Mouse (Mus musculus): ENCODE measurements around the gene Yars2. TPM values are rescaled to one million over a fixed set of nuclear protein-coding genes. Genes with fewer than 3 reads are reported as not detected.
A peak's percentile ranks its signal among the peaks of the same experiment; 100 is the strongest.
"Not testable (repeated sequence)": the region's sequence is repeated elsewhere in the genome, so short reads cannot be mapped to it uniquely, and the experiment has no call there.

The Yars2 gene
- polyA plus RNA-seq, 1 experiment from 2014 or later = 28.8 TPM

DNA sequence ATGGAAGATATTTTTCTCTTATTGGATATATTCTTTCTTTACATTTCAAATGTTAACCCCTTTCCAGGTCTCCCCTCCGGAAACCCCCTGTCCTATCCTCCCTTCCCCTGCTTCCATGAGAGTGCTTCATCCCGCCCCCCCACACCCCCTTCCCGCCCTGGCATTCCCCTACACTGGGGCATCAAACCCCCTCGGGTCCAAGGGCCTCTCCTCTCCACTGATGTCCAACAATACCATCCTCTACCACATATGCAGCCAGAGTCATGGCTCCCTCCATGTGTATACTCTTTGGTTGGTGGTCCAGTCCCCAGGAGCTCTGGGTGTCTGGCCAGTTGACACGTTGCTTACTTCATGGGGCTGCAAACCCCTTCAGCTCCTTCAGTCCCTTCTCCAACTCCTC, 8.6 kb downstream of the Yars2 start:
- peaks cover 75% of the 10 kb centered on the region for H3K36me3 ChIP-seq (ENCODE audit: poor library complexity, severe bottlenecking)
- no peak overlapping the region for H3K27ac ChIP-seq
- no peak for ATAC-seq
- H3K9ac ChIP-seq = no peak overlapping the region
- H3K4me2 ChIP-seq = no peak overlapping the region
- WGBS = 86% methylated on average over 5 of the region's 5 CpGs
- H3K4me1 ChIP-seq = no peaks in the 10 kb centered on the region
- no peaks in the 10 kb centered on the region for H3K27me3 ChIP-seq
- no peak overlapping the region for H3K4me3 ChIP-seq
- H3K9me3 ChIP-seq (replicated peaks) = no peaks in the 10 kb centered on the region

DNA sequence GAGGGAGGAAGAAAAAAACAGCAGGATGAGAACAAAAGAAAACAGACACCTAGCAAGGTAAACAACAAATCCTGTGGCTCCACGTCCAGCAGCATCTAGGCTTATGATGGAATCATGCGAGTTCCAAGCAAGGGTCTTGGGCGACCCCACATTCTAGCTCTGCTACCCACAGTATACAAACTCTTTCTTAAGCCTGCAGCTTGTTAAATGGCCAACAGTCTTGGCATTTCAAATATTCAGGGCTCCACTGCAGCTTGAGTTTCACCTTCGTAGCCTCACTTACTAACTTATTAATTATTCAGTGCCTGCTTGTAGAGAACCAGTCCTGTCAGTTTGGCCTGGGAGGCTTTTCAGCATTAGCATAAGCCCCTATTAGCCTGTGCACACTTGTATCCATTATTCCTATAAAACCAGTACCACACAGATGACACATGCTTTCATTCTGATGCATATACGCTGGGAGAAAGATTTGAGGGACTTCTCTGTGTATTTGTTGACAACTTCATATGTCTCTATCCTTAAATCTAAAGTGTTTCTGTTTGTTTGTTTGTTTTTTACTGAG, 23.1 kb downstream of the Yars2 start:
- no peak for ATAC-seq
- Histone ChIP-seq H3K4me3 (no peak overlapping the region), H3K4me2 (no peak overlapping the region), H3K36me3 (ENCODE audit: poor library complexity, severe bottlenecking) (peaks cover 49% of the 10 kb centered on the region), H3K27ac (no peak overlapping the region), H3K27me3 (no peaks in the 10 kb centered on the region), H3K9me3 (replicated peaks) (no peaks in the 10 kb centered on the region), H3K9ac (no peak overlapping the region), H3K4me1 (no peaks in the 10 kb centered on the region)
- WGBS = 58% methylated on average over 5 of the region's 5 CpGs

DNA sequence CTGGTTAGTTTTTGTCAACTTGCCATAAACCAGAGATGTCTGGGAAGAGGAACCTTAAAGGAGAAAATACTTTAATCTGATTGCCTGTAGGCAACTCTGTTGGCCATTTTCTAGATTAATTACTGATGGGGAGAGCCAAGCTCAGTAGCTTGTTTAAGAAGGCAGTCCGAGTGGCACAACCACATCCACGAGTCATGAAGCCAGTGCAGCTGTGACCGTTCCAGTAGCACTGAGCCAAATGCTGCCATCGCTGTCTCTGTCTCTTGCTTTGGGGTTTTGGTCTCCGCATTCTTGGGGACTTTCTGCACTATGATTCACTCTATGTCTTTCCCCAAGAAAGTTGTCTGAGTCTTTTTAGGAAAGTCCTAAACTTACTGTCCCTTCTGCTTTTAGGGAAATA, 43.7 kb downstream of the Yars2 start:
- peaks cover 16% of the 10 kb centered on the region; the same call in 1 of the 2 replicates for H3K36me3 ChIP-seq (ENCODE audit: poor library complexity, severe bottlenecking)
- no peaks in the 10 kb centered on the region for H3K27me3 ChIP-seq
- no peak overlapping the region for H3K9ac ChIP-seq
- H3K4me3 ChIP-seq = no peak overlapping the region
- H3K27ac ChIP-seq = no peak overlapping the region
- H3K4me1 ChIP-seq = no peaks in the 10 kb centered on the region
- no peak for ATAC-seq
- WGBS = 94% methylated on average over 5 of the region's 5 CpGs
- no peak overlapping the region for H3K4me2 ChIP-seq
- H3K9me3 ChIP-seq (replicated peaks) = 0 out of 2 replicates have a peak, but pooled peaks cover 1% of the 10 kb centered on the region

DNA sequence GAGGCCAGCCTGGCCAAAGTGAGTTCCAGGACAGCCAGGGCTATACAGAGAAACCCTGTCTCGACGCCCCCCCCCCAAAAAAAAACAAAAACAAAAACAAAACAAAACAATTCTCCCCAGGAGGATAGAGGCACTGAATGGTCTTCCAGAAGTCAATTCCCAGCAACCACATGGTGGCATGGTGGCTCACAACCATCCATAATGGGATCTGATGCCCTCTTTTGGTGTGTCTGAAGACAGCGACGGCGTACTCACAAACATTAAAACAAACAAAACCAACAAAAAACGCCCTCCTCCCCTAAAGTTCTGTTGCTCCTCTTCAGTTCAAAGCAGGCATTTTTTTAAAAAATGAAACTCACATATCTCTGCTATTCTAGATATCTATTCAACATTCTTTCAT, 55.1 kb downstream of the Yars2 start:
- peak overlapping the region; percentile 95 for H3K9ac ChIP-seq
- ATAC-seq = no peak
- H3K36me3 ChIP-seq (ENCODE audit: poor library complexity, severe bottlenecking) = 0 out of 2 replicates have a peak, but pooled peaks cover 4% of the 10 kb centered on the region
- peaks cover 8% of the 10 kb centered on the region for H3K4me1 ChIP-seq
- H3K27me3 ChIP-seq = no peaks in the 10 kb centered on the region
- WGBS = 9% methylated on average over 6 of the region's 6 CpGs
- no peak overlapping the region for H3K27ac ChIP-seq
- peak overlapping the region; percentile 70 for H3K4me2 ChIP-seq
- H3K9me3 ChIP-seq (replicated peaks) = peaks cover 1% of the 10 kb centered on the region; the same call in 1 of the 2 replicates
- peak overlapping the region; percentile 96 for H3K4me3 ChIP-seq

DNA sequence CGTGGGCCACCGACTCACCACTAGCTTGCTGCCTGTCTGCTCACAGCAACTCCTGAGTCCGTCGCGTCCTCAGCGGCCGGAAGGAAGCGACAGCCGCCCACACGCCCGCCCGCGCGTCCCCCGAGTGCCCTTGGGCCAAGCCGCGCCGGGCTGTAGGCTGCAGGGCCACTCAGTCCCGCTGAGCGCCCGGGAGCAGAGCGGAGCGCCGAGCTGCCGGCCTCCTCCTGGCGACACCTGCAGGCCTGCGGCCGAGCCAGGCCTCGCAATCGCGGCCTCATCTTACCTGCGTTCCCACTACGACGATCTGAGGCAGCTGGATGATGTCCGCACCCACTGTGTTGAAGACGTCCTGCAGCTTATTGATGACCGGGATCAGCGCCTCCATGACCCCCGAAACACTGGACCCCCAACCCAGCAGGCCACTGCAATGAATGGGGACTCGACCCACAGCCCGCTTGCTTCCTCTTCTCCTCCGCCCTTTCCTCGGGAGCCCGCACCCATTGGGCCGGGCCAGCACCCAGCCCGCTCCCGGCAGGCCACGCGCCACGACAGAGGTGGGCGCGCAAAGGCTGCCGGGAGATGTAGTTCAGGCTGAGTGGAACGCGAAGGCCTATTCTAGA, 55.8 kb downstream of the Yars2 start, which contains the start of gene Dnm1l:
Gene Dnm1l (minus strand): TSS at position 479 of the 620 bp plus-strand sequence.
- under 1% methylated on average over 54 of the region's 55 CpGs for whole genome bisulfite sequencing
- H3K36me3 ChIP-seq (ENCODE audit: poor library complexity, severe bottlenecking) = 0 out of 2 replicates have a peak, but pooled peaks cover 2% of the 10 kb centered on the region

DNA sequence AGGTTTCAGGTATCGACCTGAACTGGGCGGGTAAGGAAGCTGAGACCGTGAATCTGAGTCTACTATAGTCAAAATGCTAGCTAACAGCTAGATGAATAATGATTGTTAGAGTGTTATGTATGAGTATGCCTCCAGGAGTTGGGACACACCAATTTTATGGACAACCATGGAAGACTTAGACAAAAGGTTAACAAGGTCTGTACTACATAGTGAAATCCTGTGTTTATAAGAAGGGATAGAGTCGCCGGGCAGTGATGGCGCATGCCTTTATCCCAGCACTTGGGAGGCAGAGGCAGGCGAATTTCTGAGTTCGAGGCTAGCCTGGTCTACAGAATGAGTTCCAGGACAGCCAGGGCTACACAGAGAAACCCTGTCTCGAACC, 56.3 kb downstream of the Yars2 start:
- peak overlapping the region; percentile 70 for H3K4me2 ChIP-seq
- not testable (repeated sequence) for H3K9me3 ChIP-seq (replicated peaks); ATAC-seq; H3K4me1 ChIP-seq; H3K27me3 ChIP-seq; H3K27ac ChIP-seq; H3K36me3 ChIP-seq (ENCODE audit: poor library complexity, severe bottlenecking)
- WGBS = 57% methylated on average over 9 of the region's 9 CpGs
- peak overlapping the region; percentile 96 for H3K4me3 ChIP-seq
- peak overlapping the region; percentile 95; the same call in 1 of the 2 replicates for H3K9ac ChIP-seq

More for the DNA sequence above, 55.8 kb downstream of the Yars2 start, which contains the start of gene Dnm1l:
- Histone ChIP-seq H3K9ac (peak within 1 kb of the TSS; percentile 95), H3K27ac (peak within 1 kb of the TSS; percentile 85), H3K27me3 (no peaks in the 10 kb centered on the region), H3K4me1 (peaks cover 8% of the 10 kb centered on the region), H3K9me3 (replicated peaks) (no peaks in the 10 kb centered on the region; the same call in 1 of the 2 replicates), H3K4me3 (peak within 1 kb of the TSS; percentile 96), H3K4me2 (peak within 1 kb of the TSS; percentile 70)
- peak; percentile 100 for ATAC-seq

Other genes starting within 250 kb of the Yars2 start
- gene Pkp2, start 89.6 kb upstream of the Yars2 start, polyA plus RNA-seq (2015; fragmentation: Nextera tagmentation; extraction: Ambion mirVana) = 1.1 and 1.4 TPM in 2 replicates
- gene Dnm1l, start 56.0 kb downstream of the Yars2 start, polyA plus RNA-seq (2015; fragmentation: Nextera tagmentation; extraction: Ambion mirVana) = 81.3 and 82.3 TPM in 2 replicates

Data from forebrain, embryonic 13.5 days (tissue).